In genomic region chr2:18047646-18048452, GRCm38 (mm10) we compare ENCODE assay signal across 8 mouse cellular contexts. TPM values are rescaled to one million over a fixed set of nuclear protein-coding genes. Genes with fewer than 3 reads are reported as not detected.
DNase-seq lines count a peak whose midpoint lies in the region; ATAC-seq and TF ChIP-seq lines count a peak whose summit lies in the region.
"Had no signal": no experiment of that assay in that cellular context is flagged by ENCODE, and none has a peak within 500 bp of the region (broad histone marks: within the 10 kb centered on the region; RNA-seq: fewer than 3 reads in every experiment).

No protein-coding gene starts in this region.

- no peak; the same call in 1 of the 2 replicates for TF ChIP-seq CTCF in gastrocnemius, adult 2 months (IDR thresholded peaks at IDR 0.05)

- ATAC-seq in inflammation-experienced regulatory T-cells, adult 6 months = peak; percentile 48
- peak; percentile 42 for ATAC-seq in megakaryocyte-erythroid progenitor cell, adult 5-6 weeks (replicated peaks; ENCODE audit: low FRiP score, low TSS enrichment, poor library complexity, severe bottlenecking)

- H3K4me3 ChIP-seq in gastrocnemius, adult 2 months = peak overlapping the region; percentile 82

- intact Hi-C loops in gastrocnemius, adult 2 months (cut with DNase I) = loop anchor here (2.0 kb wide), 1 partner anchor 17 kb away; no protein-coding TSS in a partner anchor
- intact Hi-C loops in left cerebral cortex, postnatal 4 days (cut with DNase I) = loop anchor here (10.0 kb wide), 1 partner anchor 1227 kb away; no protein-coding TSS in a partner anchor

- peak; percentile 91 for DNase-seq in ZHBTc4 (ENCODE audit: low read depth, low spot score)
- peak; percentile 78 to 82 for DNase-seq in cerebellum, postnatal 36 days
- peak; percentile 89 for DNase-seq in gastrocnemius, adult 2 months
- peak; percentile 78 for DNase-seq in left cerebral cortex, postnatal 4 days
- DNase-seq in spleen, postnatal 10 days (ENCODE audit: low spot score in 2 of 2) = peak; percentile 61 to 66

- H3K27ac ChIP-seq in gastrocnemius, adult 2 months = peak overlapping the region; percentile 90

RNA-seq across cellular contexts. Expression of gene Skida1, which starts 1.0 kb away (rescaled TPM):
- total RNA-seq in gastrocnemius, adult 2 months (2021) = under 1 TPM; 0.14 to 0.46 TPM
- polyA plus RNA-seq in inflammation-experienced regulatory T-cells, adult 6 months (2017; shearing (Covaris generic)) = 1 to 10 TPM in 1 of 3 experiments, under 1 TPM in 2; 0.37 to 1.0 (median 0.83) TPM
- 10 to 100 TPM; 11.6 to 13.9 TPM for total RNA-seq in left cerebral cortex, postnatal 4 days (2021)
- not detected in 2 replicates for total RNA-seq in megakaryocyte-erythroid progenitor cell, adult 5-6 weeks (2014; fragmentation: Nextera tagmentation)
- not detected in 2 replicates for total RNA-seq in megakaryocyte-erythroid progenitor cell, adult 5-6 weeks (2017)

RNA-seq across cellular contexts. Expression of gene Mllt10, which starts 7.2 kb away (rescaled TPM):
- 10 to 100 TPM; 24.0 to 24.1 TPM for total RNA-seq in gastrocnemius, adult 2 months (2021)
- 10 to 100 TPM; 26.7 to 44.6 (median 37.8) TPM for polyA plus RNA-seq in inflammation-experienced regulatory T-cells, adult 6 months (2017; shearing (Covaris generic))
- 10 to 100 TPM; 50.4 to 59.6 TPM for total RNA-seq in left cerebral cortex, postnatal 4 days (2021)
- total RNA-seq in megakaryocyte-erythroid progenitor cell, adult 5-6 weeks (2014; fragmentation: Nextera tagmentation) = 124 and 133 TPM in 2 replicates
- 71.4 and 79.9 TPM in 2 replicates for total RNA-seq in megakaryocyte-erythroid progenitor cell, adult 5-6 weeks (2017)

RNA-seq across cellular contexts. Expression of gene A930004D18Rik, which starts 10.3 kb away (rescaled TPM):
- under 1 TPM; 0.20 to 0.59 TPM for total RNA-seq in gastrocnemius, adult 2 months (2021)
- 1 to 10 TPM in 2 of 3 experiments, under 1 TPM in 1; 0.17 to 4.6 (median 2.0) TPM for polyA plus RNA-seq in inflammation-experienced regulatory T-cells, adult 6 months (2017; shearing (Covaris generic))
- total RNA-seq in left cerebral cortex, postnatal 4 days (2021) = 1 to 10 TPM; 3.2 to 5.2 TPM
- not detected in 2 replicates for total RNA-seq in megakaryocyte-erythroid progenitor cell, adult 5-6 weeks (2014; fragmentation: Nextera tagmentation)
- total RNA-seq in megakaryocyte-erythroid progenitor cell, adult 5-6 weeks (2017) = not detected in 2 replicates

RNA-seq across cellular contexts. Expression of gene H2al2a, which starts 51.1 kb away (rescaled TPM):
- not detected for total RNA-seq in gastrocnemius, adult 2 months (2021)
- polyA plus RNA-seq in inflammation-experienced regulatory T-cells, adult 6 months (2017; shearing (Covaris generic)) = not detected
- total RNA-seq in left cerebral cortex, postnatal 4 days (2021) = not detected
- not detected in 2 replicates for total RNA-seq in megakaryocyte-erythroid progenitor cell, adult 5-6 weeks (2014; fragmentation: Nextera tagmentation)
- not detected in 2 replicates for total RNA-seq in megakaryocyte-erythroid progenitor cell, adult 5-6 weeks (2017)
- total RNA-seq: left cerebral cortex, adult 18-20 months had no signal

Comparison
In these comparisons a context has a peak if more than half of its experiments do, and no peak if none do; other contexts are left out.
1. Peak in every context shown above with its lines: DNase-seq, ATAC-seq, H3K4me3 ChIP-seq and H3K27ac ChIP-seq.
2. RNA of gene Skida1, which starts 1.0 kb away (total RNA-seq): 11.6 to 13.9 TPM in left cerebral cortex, postnatal 4 days; 0.14 to 0.46 TPM in gastrocnemius, adult 2 months and not detected in megakaryocyte-erythroid progenitor cell, adult 5-6 weeks; every median in the first group is over 4 times any median in the second.